Mouse (Mus musculus) bone marrow, adult 2 months (tissue): ENCODE results near the gene Pilra.
"Not testable (repeated sequence)": the region's sequence is repeated elsewhere in the genome, so short reads cannot be mapped to it uniquely, and the experiment has no call there.

Source experiments
- CTCF ChIP-seq: fragments of 200-500 bp; IDR thresholded peaks from 2 replicates; pipeline ENCODE4 v1.5.1; 2011; ENCODE audit warnings: low read length, control low read depth; ENCODE audit not compliant: control insufficient read depth, insufficient read depth
- POLR2A ChIP-seq: fragments of 200-500 bp; IDR thresholded peaks from 2 replicates; pipeline ENCODE4 v1.6.1; 2011; ENCODE audit warnings: low read depth, mild to moderate bottlenecking, control low read depth, low read length, borderline replicate concordance; ENCODE audit not compliant: control insufficient read depth

DNA sequence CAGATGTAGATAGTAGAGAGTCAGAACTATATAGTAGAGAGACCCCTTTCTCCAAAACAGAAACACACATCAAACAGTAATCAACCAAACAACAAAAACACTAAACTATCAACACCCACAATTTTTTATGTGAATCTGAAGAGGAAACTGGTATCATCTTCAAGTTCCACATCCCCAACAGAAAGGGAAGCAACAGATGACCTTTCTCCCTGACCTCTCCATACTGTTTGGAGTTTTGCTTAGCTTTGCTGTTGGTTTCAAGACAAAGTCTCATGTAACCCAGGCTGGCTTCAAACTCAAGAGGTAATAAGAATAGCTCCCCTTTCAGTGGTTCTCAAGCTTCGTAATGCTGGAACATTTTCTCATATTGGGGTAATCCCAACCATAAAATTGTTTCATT is 27.9 kb upstream of the Pilra start:
- not testable (repeated sequence) for TF ChIP-seq CTCF, POLR2A
